Mouse (Mus musculus): ENCODE results near the gene Igfbp7.

GRCm38 (mm10) chr5:77307821-77308553, 99.9 kb downstream of the Igfbp7 start:
- TF ChIP-seq CTCF (conservative IDR thresholded peaks at IDR 0.05; ENCODE audit: insufficient read depth, insufficient read length, low read depth, low read length) (no peak), POLR2A (IDR thresholded peaks at IDR 0.05; ENCODE audit: low read depth, low read length) (no peak)
